Mouse (Mus musculus): ENCODE results near the gene Gmpr2. TPM values are rescaled to one million over a fixed set of nuclear protein-coding genes. Genes with fewer than 3 reads are reported as not detected.

Gene Gmpr2
- total RNA-seq, 2 experiments from 2014 or later: 1.7 to 14.1 TPM

GRCm38 (mm10) chr14:55721700-55722437, 50.1 kb downstream of the Gmpr2 start, which contains the start of gene Rabggta:
Gene Rabggta (minus strand): TSS chr14:55722263.
- ATAC-seq (replicated peaks; ENCODE audit: low FRiP score, poor library complexity, severe bottlenecking): peak; percentile 92

- ATAC-seq (replicated peaks; ENCODE audit: low FRiP score, poor library complexity, severe bottlenecking): no peak
Observed at GRCm38 (mm10) chr14:55722438-55722945, 50.8 kb downstream of the Gmpr2 start.

- ATAC-seq (replicated peaks; ENCODE audit: low FRiP score, poor library complexity, severe bottlenecking): peak; percentile 56
Observed at GRCm38 (mm10) chr14:55723433-55723832, 51.7 kb downstream of the Gmpr2 start.

DNA sequence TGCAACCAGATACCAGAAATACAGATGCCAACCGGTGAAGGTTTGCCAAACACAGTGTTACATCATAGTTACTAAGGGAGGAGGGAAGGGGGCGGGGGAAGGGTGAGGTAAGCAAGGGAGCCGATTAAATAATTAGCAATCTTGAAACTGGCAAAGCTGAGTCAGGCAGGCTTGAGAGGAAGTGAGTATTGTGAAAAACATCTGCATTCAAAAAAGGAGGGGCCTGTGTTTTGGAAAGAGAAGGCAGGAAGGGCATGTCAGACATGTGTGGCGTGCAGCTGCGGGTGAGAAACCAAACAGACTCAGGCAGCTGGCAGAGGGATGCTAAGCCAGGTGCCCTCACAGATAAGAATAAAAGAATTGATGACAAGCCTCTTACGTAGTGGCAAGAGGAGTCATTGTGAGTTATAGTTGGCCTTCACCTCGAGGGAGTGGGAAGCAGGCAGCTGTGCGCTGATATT, 52.7 kb downstream of the Gmpr2 start:
- no peak for ATAC-seq (replicated peaks; ENCODE audit: low FRiP score, poor library complexity, severe bottlenecking)

DNA sequence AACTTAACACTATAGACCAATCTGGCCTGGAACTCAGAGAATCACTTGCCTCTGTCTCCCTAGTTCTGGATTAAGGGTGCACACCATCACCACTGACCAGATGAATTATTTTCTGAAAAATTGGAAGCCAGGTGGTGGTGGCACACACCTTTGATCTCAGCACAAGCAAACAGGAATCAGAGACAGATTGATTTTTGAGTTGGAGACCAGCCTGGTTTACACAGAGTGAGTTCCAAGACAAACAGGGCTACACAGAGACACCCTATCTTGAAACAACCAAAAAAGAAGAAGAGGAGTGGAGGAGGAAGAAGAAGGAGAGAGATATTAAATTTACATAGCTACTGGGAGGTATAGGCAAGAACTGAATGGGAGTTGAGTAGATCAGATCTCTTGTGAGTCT, 54.5 kb downstream of the Gmpr2 start:
- ATAC-seq (replicated peaks; ENCODE audit: low FRiP score, poor library complexity, severe bottlenecking): no peak

- ATAC-seq (replicated peaks; ENCODE audit: low FRiP score, poor library complexity, severe bottlenecking): no peak
Observed at GRCm38 (mm10) chr14:55727889-55728685, 56.3 kb downstream of the Gmpr2 start.

Other genes with a start within 250 kb of the Gmpr2 start
Only the 30 nearest of the 35 such genes appear.
- gene Carmil3, start 181.3 kb upstream of the Gmpr2 start, total RNA-seq (2015; ENCODE audit: low replicate concordance): 0.42 TPM in 1 of 2 replicates, not detected in the other
- 0.13 TPM in 1 of 2 replicates, not detected in the other for gene Carmil3, start 181.3 kb upstream of the Gmpr2 start, total RNA-seq (2017; ENCODE audit: low replicate concordance)
- gene Cpne6, start 161.5 kb upstream of the Gmpr2 start, total RNA-seq (2015; ENCODE audit: low replicate concordance): not detected in 2 replicates
- not detected in 2 replicates for gene Cpne6, start 161.5 kb upstream of the Gmpr2 start, total RNA-seq (2017; ENCODE audit: low replicate concordance)
- 0.84 TPM in 1 of 2 replicates, not detected in the other for gene Nrl, start 147.0 kb upstream of the Gmpr2 start, total RNA-seq (2015; ENCODE audit: low replicate concordance)
- gene Nrl, start 147.0 kb upstream of the Gmpr2 start, total RNA-seq (2017; ENCODE audit: low replicate concordance): 0.51 and 0.98 TPM in 2 replicates
- 79.3 and 89.7 TPM in 2 replicates for gene Pck2, start 131.7 kb upstream of the Gmpr2 start, total RNA-seq (2015; ENCODE audit: low replicate concordance)
- gene Pck2, start 131.7 kb upstream of the Gmpr2 start, total RNA-seq (2017; ENCODE audit: low replicate concordance): 112 and 125 TPM in 2 replicates
- 31.0 and 44.0 TPM in 2 replicates for gene Dcaf11, start 111.9 kb upstream of the Gmpr2 start, total RNA-seq (2015; ENCODE audit: low replicate concordance)
- 20.2 and 39.3 TPM in 2 replicates for gene Dcaf11, start 111.9 kb upstream of the Gmpr2 start, total RNA-seq (2017; ENCODE audit: low replicate concordance)
- gene A730061H03Rik, start 111.5 kb upstream of the Gmpr2 start, total RNA-seq (2015; ENCODE audit: low replicate concordance): 6.5 TPM in 1 of 2 replicates, not detected in the other
- not detected in 2 replicates for gene A730061H03Rik, start 111.5 kb upstream of the Gmpr2 start, total RNA-seq (2017; ENCODE audit: low replicate concordance)
- not detected in 2 replicates for gene Fitm1, start 96.3 kb upstream of the Gmpr2 start, total RNA-seq (2015; ENCODE audit: low replicate concordance)
- not detected in 2 replicates for gene Fitm1, start 96.3 kb upstream of the Gmpr2 start, total RNA-seq (2017; ENCODE audit: low replicate concordance)
- gene Psme1, start 93.8 kb upstream of the Gmpr2 start, total RNA-seq (2015; ENCODE audit: low replicate concordance): 287 and 391 TPM in 2 replicates
- gene Psme1, start 93.8 kb upstream of the Gmpr2 start, total RNA-seq (2017; ENCODE audit: low replicate concordance): 37.7 and 64.8 TPM in 2 replicates
- 11.7 and 19.8 TPM in 2 replicates for gene Emc9, start 86.6 kb upstream of the Gmpr2 start, total RNA-seq (2015; ENCODE audit: low replicate concordance)
- gene Emc9, start 86.6 kb upstream of the Gmpr2 start, total RNA-seq (2017; ENCODE audit: low replicate concordance): 3.3 and 14.8 TPM in 2 replicates
- gene Psme2, start 80.8 kb upstream of the Gmpr2 start, total RNA-seq (2015; ENCODE audit: low replicate concordance): 112 and 141 TPM in 2 replicates
- 45.1 and 109 TPM in 2 replicates for gene Psme2, start 80.8 kb upstream of the Gmpr2 start, total RNA-seq (2017; ENCODE audit: low replicate concordance)
- 20.2 and 22.2 TPM in 2 replicates for gene Rnf31, start 80.2 kb upstream of the Gmpr2 start, total RNA-seq (2015; ENCODE audit: low replicate concordance)
- gene Rnf31, start 80.2 kb upstream of the Gmpr2 start, total RNA-seq (2017; ENCODE audit: low replicate concordance): 31.8 and 34.7 TPM in 2 replicates
- 70.8 and 89.0 TPM in 2 replicates for gene Irf9, start 68.4 kb upstream of the Gmpr2 start, total RNA-seq (2015; ENCODE audit: low replicate concordance)
- 87.4 and 106 TPM in 2 replicates for gene Irf9, start 68.4 kb upstream of the Gmpr2 start, total RNA-seq (2017; ENCODE audit: low replicate concordance)
- gene Rec8, start 53.9 kb upstream of the Gmpr2 start, total RNA-seq (2015; ENCODE audit: low replicate concordance): 6.5 TPM in 1 of 2 replicates, not detected in the other
- gene Rec8, start 53.9 kb upstream of the Gmpr2 start, total RNA-seq (2017; ENCODE audit: low replicate concordance): 1.4 and 7.7 TPM in 2 replicates
- gene Ipo4, start 36.0 kb upstream of the Gmpr2 start, total RNA-seq (2015; ENCODE audit: low replicate concordance): 29.9 and 46.5 TPM in 2 replicates
- gene Ipo4, start 36.0 kb upstream of the Gmpr2 start, total RNA-seq (2017; ENCODE audit: low replicate concordance): 18.1 and 53.9 TPM in 2 replicates
- 12.3 and 17.2 TPM in 2 replicates for gene Gm49378, start 34.0 kb upstream of the Gmpr2 start, total RNA-seq (2015; ENCODE audit: low replicate concordance)
- gene Gm49378, start 34.0 kb upstream of the Gmpr2 start, total RNA-seq (2017; ENCODE audit: low replicate concordance): 3.5 and 7.0 TPM in 2 replicates
- gene Tm9sf1, start 28.1 kb upstream of the Gmpr2 start, total RNA-seq (2015; ENCODE audit: low replicate concordance): 39.8 and 58.4 TPM in 2 replicates
- 47.0 and 64.3 TPM in 2 replicates for gene Tm9sf1, start 28.1 kb upstream of the Gmpr2 start, total RNA-seq (2017; ENCODE audit: low replicate concordance)
- gene Tssk4, start 21.8 kb upstream of the Gmpr2 start, total RNA-seq (2015; ENCODE audit: low replicate concordance): 6.5 TPM in 1 of 2 replicates, not detected in the other
- gene Tssk4, start 21.8 kb upstream of the Gmpr2 start, total RNA-seq (2017; ENCODE audit: low replicate concordance): 1.3 and 2.5 TPM in 2 replicates
- gene Mdp1, start 11.4 kb upstream of the Gmpr2 start, total RNA-seq (2015; ENCODE audit: low replicate concordance): 14.3 and 20.5 TPM in 2 replicates
- 2.3 and 14.9 TPM in 2 replicates for gene Mdp1, start 11.4 kb upstream of the Gmpr2 start, total RNA-seq (2017; ENCODE audit: low replicate concordance)
- 105 and 189 TPM in 2 replicates for gene Nedd8, start 183 bp downstream of the Gmpr2 start, total RNA-seq (2015; ENCODE audit: low replicate concordance)
- gene Nedd8, start 183 bp downstream of the Gmpr2 start, total RNA-seq (2017; ENCODE audit: low replicate concordance): 102 and 138 TPM in 2 replicates
- 39.6 and 50.7 TPM in 2 replicates for gene Tinf2, start 9.9 kb downstream of the Gmpr2 start, total RNA-seq (2015; ENCODE audit: low replicate concordance)
- 31.5 and 57.4 TPM in 2 replicates for gene Tinf2, start 9.9 kb downstream of the Gmpr2 start, total RNA-seq (2017; ENCODE audit: low replicate concordance)
- 1.4 and 4.6 TPM in 2 replicates for gene Tgm1, start 42.0 kb downstream of the Gmpr2 start, total RNA-seq (2015; ENCODE audit: low replicate concordance)
- gene Tgm1, start 42.0 kb downstream of the Gmpr2 start, total RNA-seq (2017; ENCODE audit: low replicate concordance): 1.8 TPM in 1 of 2 replicates, not detected in the other
- gene Rabggta, start 50.3 kb downstream of the Gmpr2 start, total RNA-seq (2015; ENCODE audit: low replicate concordance): 2.9 and 6.3 TPM in 2 replicates
- 6.0 TPM in 1 of 2 replicates, not detected in the other for gene Rabggta, start 50.3 kb downstream of the Gmpr2 start, total RNA-seq (2017; ENCODE audit: low replicate concordance)
- gene Dhrs1, start 73.7 kb downstream of the Gmpr2 start, total RNA-seq (2015; ENCODE audit: low replicate concordance): 6.7 and 39.3 TPM in 2 replicates
- 0.76 and 10.4 TPM in 2 replicates for gene Dhrs1, start 73.7 kb downstream of the Gmpr2 start, total RNA-seq (2017; ENCODE audit: low replicate concordance)
- 5.9 and 8.6 TPM in 2 replicates for gene Nop9, start 73.8 kb downstream of the Gmpr2 start, total RNA-seq (2015; ENCODE audit: low replicate concordance)
- 7.2 and 11.7 TPM in 2 replicates for gene Nop9, start 73.8 kb downstream of the Gmpr2 start, total RNA-seq (2017; ENCODE audit: low replicate concordance)
- gene Cideb, start 86.5 kb downstream of the Gmpr2 start, total RNA-seq (2015; ENCODE audit: low replicate concordance): not detected in 2 replicates
- not detected in 2 replicates for gene Cideb, start 86.5 kb downstream of the Gmpr2 start, total RNA-seq (2017; ENCODE audit: low replicate concordance)
- not detected in 2 replicates for gene Ltb4r2, start 89.5 kb downstream of the Gmpr2 start, total RNA-seq (2015; ENCODE audit: low replicate concordance)
- gene Ltb4r2, start 89.5 kb downstream of the Gmpr2 start, total RNA-seq (2017; ENCODE audit: low replicate concordance): not detected in 2 replicates
- gene Ltb4r1, start 94.0 kb downstream of the Gmpr2 start, total RNA-seq (2015; ENCODE audit: low replicate concordance): 8.8 and 11.9 TPM in 2 replicates
- gene Ltb4r1, start 94.0 kb downstream of the Gmpr2 start, total RNA-seq (2017; ENCODE audit: low replicate concordance): 2.8 and 8.9 TPM in 2 replicates
- gene Adcy4, start 112.2 kb downstream of the Gmpr2 start, total RNA-seq (2015; ENCODE audit: low replicate concordance): not detected in 2 replicates
- not detected in 2 replicates for gene Adcy4, start 112.2 kb downstream of the Gmpr2 start, total RNA-seq (2017; ENCODE audit: low replicate concordance)
- gene Ripk3, start 116.9 kb downstream of the Gmpr2 start, total RNA-seq (2015; ENCODE audit: low replicate concordance): 18.4 and 28.1 TPM in 2 replicates
- 2.3 and 33.1 TPM in 2 replicates for gene Ripk3, start 116.9 kb downstream of the Gmpr2 start, total RNA-seq (2017; ENCODE audit: low replicate concordance)
- gene Nfatc4, start 151.2 kb downstream of the Gmpr2 start, total RNA-seq (2015; ENCODE audit: low replicate concordance): not detected in 2 replicates
- gene Nfatc4, start 151.2 kb downstream of the Gmpr2 start, total RNA-seq (2017; ENCODE audit: low replicate concordance): not detected in 2 replicates

Data from erythroid progenitor cell, adult 5-6 weeks (primary cell).